Mouse (Mus musculus) lung, postnatal 0 days (tissue): ENCODE results near the gene Lgals3.

ENCODE experiments used
- CTCF ChIP-seq: IDR thresholded peaks from 2 replicates; pipeline ENCODE4 v1.5.1; 2016; ENCODE audit warnings: antibody characterized with exemption, mild to moderate bottlenecking
- EP300 ChIP-seq: IDR thresholded peaks from 2 replicates; pipeline ENCODE4 v1.6.1; 2016; ENCODE audit warnings: antibody characterized with exemption, mild to moderate bottlenecking, control low read depth

GRCm38 (mm10) chr14:47370790-47371189, 3.2 kb downstream of the Lgals3 start:
- TF ChIP-seq CTCF (no peak), EP300 (no peak)
